Mouse (Mus musculus) kidney, postnatal 14 days (tissue): ENCODE results near the gene Lemd1.
A peak's percentile ranks its signal among the peaks of the same experiment; 100 is the strongest.

Experiments used
- DNase-seq: peaks from one replicate; pipeline ENCODE4 v3.0.0; 2022; ENCODE audit warnings: mixed read lengths

Gene Lemd1

DNA sequence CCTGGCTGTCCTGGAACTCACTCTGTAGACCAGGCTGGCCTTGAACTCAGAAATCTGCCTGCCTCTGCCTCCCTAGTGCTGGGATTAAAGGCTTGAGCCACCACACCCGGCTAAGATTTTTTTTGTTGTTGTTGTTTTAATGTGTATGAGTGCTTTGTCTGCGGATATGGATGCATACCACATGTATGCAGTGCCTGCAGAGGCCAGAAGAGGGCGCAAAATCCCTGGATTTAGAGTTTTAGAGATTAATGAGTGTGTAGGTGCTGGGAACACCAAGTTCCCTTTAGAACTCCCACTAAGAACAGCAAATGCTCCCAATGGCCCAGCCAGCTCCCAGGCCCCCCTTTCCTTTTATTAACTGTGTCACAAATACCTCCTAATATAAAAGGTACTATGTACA is 25.4 kb upstream of the Lemd1 start:
- DNase-seq, result no peak

DNA sequence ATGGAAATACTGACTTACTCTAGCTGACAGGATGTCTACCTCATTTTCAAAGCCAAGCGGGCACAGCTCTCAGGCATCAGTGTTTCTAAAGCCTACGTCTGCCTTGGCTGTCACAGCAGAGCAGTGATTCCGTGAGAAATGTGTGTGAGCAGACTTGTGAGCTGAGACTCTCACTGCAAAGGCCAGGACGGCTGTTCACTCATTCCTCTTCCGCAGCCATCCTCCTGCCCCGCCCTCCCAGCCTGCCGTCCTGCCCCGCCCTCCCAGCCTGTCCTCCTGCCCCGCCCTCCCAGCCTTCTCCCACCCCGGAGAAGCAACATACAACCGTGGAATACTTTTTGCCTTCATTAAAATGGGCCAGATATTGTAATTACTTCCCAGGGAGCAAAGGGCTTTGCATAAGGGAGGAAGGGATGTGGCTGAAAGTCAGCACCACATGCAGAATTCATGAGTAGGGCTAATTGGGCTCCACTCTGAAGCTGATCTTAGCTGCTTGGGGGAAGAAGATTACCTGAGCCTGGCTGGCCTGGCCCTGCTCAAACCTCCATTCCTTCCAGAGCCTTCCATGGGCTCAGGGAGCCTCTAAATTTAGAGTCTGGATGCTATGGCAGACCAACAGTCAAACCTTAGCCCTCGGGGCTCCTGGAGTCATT is 23.0 kb upstream of the Lemd1 start:
- no peak for DNase-seq

DNA sequence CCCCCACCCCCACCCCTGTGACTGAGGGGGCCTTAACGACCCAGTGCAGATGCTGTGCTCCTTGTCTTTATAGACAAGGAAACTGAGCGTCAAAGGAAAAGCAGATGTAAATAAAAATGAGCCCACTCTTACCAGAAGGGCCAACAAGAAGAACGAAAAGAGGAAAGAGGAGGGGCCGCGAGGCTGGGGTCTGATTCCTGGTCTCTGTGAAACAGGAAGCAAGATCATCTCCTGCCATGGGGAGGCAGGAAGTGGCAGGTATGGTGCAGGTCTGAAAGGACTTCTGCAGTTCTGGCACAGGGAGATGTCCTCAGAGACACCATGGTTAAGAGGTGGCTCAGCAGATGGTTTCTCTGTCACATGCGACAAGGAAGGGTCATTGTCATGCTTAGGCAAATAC is 20.5 kb upstream of the Lemd1 start:
- DNase-seq, result no peak

DNA sequence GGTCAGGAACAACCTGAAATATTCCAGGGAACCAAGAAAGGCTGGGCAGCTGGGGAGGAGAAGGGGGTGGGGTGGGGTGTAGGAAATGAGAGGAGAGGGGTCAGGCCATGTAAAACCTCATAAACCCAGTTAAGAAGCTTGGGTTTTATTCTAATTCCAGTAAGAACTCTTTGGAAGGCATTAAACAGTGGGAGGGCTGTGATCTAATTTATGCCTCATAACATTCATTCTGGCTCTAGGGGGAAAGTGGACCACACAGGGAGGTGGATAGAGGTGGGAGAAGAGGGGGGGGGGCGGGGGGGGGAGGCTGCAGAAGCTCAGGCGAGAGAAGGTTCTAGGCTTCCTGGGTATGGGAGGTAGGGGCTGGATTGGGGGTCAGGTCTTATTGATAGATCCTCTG is 19.6 kb upstream of the Lemd1 start:
- no peak for DNase-seq

DNA sequence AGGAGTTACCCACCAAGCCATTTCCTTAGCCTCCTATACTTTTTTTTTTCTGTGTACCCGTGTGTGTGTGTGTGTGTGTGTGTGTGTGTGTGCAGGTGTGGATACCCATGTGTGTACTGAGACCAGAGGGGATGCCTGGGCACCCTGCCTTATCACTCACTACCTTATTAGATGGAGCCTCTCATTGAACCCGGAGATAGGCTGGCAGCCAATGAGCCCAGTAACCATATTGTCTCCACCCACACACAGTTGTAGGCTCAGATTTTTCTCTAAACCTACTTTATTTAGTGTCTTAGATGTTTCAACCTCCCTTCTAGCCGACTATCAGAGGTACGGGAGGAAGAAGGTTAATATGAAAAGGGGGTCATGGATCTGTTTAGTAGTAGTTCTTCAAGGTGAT is 4.9 kb upstream of the Lemd1 start:
- no peak for DNase-seq

DNA sequence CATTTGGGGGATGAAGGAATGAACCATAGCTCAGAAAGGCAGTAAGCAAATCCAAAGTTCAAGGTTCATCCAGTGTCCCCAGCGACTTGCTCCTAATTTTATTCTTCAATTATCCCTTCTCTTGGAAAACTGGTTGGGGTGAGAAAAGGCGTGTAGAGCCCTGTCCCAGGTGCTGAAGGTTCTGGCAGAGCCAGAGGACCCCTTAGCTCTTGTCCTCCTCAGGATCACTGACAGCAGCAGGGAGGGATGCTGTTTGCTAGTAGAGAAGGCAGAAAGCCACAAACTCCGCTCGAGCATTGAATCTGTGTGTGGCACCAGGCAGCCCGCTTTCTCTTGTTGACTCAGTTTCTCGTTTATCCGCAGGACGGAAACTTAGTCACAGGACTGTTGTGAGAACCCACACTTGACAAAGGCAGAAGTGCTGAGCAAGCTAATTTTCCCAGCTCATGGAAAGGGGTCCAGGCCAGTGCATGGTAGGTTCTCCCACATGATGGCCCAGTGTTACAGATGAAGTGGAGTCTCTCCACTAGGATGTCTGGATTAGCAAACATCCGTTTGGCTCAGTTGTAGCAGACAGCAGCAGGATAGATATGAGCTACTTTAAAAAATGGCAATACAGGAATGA is 2.7 kb upstream of the Lemd1 start:
- no peak for DNase-seq

DNA sequence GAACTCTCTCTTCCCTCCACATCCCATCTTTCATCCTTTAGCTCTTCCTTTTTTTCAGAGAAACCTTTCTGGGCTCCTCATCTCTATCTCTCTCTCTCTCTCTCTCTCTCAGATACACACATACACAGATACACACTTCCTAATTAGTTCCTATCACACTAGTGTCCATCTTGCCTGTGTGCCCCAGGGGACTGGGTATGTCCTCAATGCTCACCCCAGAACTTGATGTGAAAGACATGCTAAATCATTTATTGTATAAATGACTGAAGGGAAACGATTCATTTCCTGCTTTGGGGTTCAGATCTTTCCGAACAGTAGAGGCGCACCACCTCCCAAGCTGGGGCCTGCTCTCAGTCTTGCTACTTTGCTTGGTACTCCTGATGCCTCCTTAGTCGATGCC is 2.0 kb upstream of the Lemd1 start:
- no peak for DNase-seq

DNA sequence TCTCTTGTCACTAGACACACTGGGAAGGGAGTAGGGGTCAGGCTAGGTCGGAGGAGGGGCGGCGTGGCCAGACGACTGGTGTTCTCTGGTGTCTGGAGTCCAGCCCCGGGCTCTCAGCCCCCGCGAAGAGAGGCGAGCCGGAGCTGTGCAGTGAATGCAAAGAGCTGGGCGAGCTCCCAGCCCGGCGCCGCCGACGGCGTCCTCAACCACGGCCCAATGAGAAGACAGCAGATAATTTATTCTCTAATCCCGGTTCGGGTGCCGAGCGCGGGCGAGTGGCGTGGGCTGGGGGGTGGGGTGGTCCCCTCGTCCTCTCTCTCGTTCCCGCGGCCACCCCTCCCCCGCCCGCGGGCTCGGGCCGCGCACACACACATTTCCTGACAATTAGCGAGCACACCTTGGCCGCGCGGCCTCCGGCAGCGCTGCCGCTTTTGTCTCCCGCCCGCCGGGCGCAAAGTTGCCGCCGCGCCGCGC is 1.2 kb upstream of the Lemd1 start:
- peak; percentile 45 for DNase-seq

DNA sequence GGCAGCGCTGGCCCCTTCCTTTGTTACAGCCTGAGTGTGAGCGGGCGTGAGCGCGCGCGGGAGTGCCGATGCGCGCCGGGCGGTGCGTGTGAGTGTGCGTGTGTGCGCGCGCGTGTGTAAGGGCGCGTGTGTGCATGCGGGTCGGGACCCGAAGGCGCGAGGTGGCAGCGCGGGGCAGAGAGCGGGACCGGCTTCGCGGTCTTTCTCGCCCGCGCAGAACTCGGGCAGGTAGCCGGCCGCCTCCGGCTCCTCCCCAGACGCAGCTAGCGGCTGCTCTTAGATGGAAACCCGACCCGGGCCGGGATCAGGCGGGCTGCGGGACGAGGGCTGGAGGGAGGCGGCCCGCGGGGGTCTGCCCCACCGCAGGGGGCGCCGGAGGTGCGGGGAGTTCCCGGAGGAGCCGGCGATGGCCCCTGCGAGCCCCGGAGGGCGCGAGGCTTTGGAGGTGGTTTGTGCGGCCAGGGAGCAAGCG is 574 bp upstream of the Lemd1 start:
- no peak for DNase-seq

DNA sequence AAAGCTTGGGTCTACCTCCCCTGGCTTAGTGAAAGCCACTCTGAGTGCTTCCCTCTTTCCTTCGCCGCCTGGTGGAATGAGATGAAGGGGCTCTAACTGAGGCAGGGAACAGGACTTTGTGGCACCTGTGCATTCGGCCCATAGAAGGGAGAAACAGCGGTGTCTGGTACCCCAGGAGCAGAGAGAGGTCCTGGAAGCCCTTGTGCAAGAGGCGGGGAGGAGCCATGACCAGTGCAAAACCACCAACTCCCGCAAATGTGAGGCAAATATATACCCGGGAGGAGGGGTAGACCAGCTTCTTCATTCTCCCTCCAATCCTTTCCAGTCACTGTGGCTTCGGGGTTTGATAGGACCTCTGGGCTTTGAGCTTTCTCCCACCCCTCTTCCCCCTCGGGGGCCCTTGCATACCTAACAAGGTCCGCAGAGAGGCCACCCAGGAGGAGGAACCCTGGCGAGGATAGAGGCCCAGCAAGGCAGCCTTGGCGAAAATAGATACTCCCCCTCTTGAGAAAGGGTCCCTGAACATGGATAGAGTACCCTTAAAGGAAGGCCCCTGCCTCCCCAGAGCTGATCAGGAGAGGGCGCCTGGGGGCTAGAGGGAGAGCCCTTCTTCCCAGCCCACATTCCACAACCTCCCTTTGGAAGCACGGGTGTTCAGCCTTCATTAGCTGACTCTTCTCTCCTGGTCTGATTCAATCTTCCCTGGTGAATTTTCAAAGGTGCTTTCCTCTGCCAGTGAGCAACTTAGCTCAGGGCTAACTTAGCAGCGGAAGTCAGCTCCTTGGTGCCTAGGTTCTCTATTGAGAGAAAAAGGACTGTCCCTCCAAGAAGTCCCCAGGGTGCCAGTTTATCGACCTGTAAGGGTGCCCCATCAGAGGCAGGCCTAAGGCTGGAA is 802 bp downstream of the Lemd1 start:
- DNase-seq, result no peak

DNA sequence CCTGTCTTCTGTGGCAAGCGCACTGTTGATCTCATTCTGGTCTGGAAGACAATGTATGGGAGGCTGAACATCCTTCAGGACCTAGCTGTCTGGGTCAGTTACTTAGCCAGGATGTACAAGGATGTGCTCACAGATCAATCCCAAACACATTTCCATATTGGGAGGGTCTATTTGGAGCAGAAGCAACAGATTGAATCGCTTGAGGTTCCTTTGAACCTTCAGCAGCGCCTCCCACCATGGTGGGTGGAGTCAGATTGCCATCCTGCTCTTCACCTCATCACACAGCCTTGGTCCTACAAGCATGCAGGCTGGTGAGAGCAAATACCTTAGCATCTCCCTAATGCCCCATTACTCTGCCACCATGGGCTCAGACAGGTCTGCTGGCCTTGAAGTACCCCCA is 2.6 kb downstream of the Lemd1 start:
- no peak for DNase-seq

DNA sequence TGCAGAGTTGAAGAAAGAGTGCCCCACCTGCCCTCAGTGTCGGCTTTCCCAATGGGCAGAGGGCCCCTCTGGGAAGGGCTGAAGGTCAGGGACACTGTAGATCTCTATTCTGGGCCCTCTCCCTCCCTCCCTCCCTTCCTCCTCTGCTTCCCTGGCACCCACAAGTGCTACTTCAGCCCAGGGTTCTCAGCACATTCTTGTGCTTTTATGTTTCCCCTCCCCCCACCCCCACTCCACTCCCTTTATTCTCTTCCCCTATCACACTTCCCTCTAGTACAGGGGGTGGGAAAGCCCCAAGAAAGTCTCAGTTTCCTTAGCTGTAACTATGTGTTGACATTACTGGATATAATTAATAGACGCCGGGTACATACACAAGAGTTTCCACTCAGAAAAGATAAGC is 3.4 kb downstream of the Lemd1 start:
- no peak for DNase-seq

DNA sequence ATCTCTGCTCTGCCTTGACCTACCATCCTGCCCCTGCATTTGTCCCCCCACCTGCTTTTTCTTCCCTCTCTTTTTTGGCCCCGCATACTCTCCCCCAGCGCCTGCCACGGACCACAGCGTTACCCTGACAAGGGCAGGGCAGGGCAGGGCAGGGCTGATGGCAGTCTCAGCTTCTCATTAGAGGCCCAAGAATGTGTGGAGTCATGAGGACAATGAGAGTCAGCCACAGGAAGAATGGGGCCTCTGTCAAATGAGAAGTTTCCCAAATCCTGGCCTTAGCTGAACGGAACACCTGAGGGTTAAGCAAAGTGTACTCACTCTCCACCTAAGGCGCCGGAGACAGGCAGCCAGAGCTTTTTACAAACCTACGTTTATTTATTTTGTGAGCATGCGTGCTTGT is 3.9 kb downstream of the Lemd1 start:
- no peak for DNase-seq

DNA sequence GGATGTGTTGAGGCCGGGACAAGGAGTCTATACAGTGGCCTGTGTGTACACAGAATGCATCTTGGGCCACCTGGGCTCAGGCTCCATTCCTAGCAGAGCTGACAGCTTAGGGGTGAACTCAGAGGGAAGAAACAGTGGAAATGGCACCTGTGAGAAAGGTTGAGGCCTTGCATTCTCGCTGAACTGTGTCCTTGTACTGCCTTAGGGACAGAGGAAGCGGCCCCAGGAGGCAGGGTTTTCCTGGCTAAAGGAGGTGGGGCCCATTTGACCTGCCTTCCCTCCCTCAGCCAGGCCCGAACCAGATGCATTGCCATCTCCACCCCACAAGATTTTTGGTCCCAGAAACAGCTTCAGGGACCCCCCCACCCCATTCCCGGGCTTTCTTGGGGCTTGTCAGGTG is 4.5 kb downstream of the Lemd1 start:
- no peak for DNase-seq

DNA sequence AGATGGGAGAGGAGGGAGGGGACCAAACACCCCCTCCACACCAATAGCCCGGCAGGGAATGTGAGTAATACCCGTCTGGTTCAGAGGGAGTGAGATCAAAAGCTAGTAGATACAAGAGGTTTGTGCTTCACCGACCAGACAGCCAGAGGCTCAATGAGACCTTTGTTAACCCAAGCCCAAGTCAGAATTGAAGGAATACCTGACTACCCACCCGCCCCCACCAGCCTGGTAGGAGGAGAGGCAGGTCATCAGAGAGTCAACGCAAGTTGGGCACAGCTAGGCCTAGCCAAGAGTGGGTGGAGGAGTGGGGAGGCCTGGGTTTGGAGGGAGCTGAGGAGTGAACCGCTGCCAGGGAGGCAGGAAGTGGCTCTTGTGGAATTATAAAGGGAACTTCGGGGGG is 5.1 kb downstream of the Lemd1 start:
- DNase-seq, result no peak

DNA sequence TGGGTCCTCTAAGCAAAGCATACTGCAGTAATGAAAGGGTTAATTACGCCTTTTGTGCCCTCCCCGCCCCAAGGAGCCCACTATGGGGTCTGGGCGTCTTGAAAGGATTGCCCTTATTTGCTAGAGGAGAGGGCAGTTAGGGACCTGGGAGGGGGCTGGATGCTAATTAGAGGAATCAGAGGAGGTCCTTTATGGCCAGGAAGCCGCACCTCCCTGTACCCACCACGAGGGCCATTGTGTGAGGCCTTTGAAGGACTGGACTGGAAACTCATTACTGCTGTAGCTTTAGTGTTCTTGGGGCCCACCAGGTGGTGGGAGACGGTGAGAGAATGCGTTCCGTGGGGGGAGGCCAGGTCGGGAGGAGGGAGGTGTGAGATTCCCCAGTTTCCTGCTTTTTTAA is 6.4 kb downstream of the Lemd1 start:
- DNase-seq, result no peak

DNA sequence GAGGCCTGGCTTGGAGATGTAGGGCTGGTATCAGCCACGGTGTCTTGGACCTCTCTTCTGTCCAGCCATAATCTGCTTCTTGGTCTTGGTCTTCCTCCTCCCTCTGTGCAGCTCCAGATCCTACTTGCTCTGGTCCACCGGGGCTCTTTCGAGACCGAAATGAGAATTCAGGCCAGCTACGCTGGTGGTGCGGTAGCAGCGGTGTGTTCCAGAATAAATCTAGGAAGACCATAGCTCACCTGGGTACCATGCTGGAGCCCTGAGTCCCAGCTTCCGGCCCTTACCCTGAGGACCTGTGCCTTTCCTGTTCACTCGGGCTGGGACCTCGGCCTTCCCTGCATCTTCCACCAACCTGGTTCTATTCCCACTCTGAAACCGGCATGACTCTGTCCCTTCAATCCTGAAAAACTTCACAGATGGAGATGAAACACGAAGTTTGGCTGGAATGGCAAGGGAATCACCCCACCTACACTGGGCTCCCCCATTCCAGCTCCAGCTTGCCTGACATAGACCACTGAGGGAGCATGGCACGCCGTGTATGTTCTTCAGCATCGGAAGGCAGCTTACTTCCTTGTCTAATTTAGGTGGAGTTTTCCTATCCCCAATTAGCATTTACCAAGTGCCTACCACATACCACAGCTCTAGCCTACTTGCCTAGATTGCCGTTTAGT is 7.3 kb downstream of the Lemd1 start:
- no peak for DNase-seq

DNA sequence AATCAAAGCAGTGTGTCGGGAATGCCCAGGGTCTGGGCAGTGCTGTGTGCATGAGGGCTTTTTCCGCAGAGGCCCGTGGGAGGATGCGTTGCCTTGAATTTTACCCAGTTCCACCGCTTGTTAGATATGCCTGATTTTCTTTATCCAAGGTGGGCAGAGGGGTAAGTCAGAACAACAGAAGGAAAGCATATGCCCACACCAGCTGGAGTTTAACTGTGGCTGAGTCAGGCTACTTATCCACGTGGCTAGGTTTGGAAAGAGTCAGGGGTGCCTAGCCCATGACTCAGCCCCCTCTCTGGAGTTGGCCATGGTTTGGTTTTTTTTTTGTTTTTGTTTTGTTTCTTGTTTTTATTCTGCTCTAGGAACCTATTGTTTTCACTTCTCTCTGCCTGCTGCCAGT is 8.0 kb downstream of the Lemd1 start:
- DNase-seq, result no peak

DNA sequence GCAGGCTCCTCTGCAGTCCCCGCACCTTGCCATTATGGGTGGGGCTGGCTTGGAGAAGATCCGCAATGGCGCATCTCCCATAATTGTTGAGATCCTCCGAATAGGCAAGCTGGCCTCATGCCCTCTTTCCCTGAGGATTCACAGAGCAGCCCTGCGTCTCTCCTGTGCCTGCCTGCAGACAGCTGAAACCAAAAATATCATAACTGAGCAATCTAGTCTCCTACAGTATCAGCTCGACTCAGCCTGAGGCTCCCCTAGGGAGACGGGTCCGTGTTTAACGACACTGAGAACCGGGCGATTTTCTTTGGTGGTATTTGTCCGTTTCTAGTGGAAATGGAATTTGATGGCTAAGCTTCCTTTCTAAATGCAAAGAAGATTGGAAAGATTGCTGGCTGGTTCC is 8.7 kb downstream of the Lemd1 start:
- DNase-seq, result no peak

DNA sequence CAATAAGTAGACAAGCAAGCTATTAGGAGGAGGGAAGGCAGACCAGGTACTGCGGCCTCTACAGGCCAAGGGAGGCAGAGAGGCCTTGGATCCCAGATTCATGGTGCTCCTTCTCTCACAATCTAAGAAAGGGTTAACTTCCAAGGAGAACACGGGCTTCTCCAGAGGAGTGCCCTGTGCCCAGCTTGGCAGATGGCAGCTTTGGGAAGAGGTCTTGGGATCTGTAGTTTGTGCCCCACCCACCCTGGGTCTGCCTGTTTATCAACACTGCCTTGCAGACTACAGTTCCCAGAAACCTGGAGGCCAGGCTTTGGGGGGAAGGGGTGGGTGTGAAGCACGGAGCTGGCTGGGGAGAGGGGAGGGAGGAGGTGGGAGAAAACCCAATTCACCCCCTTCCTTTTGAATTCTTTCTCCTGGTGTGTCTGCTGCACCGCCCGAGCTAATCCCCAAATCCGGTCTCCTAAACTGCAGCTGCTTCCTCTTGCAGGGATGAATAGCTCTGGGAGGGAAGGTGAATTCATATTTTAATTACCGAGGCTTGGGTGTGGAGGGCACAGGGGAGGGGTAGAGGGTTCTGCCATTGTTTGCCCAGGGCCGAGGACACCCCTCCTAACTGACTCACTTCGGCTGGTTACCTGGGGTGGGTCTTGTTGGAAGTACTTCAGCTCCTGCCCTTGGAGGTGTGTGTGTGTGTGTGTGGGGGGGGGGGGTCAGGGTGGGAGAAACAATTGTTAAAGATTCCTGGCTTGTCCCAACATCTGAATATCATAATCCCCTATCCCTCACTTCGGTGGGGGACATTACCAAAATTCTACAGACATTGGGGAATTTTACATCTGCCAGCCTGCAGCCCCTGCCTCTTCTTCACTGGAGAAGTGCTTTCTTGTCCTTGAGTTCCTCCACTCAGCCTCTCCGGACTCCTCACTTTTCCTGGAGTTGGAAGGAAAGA is 9.6 kb downstream of the Lemd1 start:
- DNase-seq, result no peak

DNA sequence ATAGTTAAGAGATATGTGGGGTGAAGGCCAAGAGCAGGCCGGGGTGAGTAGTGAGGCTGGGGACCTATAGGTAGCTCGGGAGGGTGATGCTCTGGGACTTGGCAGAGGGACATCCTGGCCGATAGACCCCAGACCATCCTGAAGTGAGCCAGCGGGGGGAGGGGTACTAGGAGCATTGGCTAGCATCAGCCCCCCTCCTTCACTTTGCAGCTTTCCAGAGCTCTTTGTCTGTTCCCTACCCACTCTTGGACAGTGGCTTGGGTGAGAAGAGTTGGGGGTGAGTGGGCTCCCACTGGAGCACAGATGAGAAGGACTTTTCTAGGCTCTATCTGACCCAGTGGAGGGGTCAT is 10.3 kb downstream of the Lemd1 start:
- DNase-seq, result no peak

DNA sequence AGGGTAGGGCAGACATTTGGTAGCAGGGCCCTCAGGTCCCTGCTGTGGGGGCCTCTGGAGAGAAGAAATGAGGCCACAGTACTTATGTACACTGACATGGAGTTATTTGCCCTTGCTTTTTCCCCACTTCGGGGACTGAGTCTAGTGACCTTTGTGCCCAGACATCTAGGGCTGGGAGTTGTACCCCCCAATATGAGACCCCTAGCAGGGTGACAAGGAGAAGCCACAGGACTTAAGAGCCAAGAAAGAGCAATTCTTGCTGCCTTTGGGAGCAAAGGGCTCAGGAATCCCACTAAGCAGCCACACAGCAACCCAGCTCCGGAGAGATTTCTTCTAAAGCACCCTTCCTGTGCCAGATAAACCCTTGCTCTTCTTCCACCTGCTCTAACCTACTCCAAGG is 10.7 kb downstream of the Lemd1 start:
- DNase-seq, result no peak
